Mouse (Mus musculus) fat pad, adult 2 months (tissue): Measurements from ENCODE around the gene Gm21903.
"Not testable (repeated sequence)": the region's sequence is repeated elsewhere in the genome, so short reads cannot be mapped to it uniquely, and the experiment has no call there.

ENCODE experiments used
- DNase-seq: peaks from one replicate; pipeline ENCODE4 v3.0.0-alpha.2; 2011; ENCODE audit warnings: low read depth, low spot score; ENCODE audit errors: extremely low read depth

The Gm21903 gene

DNA sequence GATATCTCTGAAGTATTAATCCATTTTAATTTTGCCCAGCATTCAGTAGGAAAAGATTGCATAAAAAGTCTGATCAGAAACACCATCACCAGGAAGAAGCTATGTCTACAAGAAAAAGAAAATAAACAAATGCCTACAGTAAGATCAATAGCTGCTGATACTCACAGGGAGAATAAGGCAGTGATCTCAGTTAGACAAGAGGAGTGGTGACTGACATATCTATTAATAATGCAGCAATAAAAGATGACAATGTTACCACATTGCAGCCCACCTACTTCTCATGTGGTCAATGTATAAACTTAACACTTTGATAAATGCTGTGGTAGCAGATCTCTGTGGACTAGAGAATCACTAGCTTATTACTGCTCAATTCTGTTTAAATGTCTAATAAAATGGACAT is at the start of gene Gm21903:
Gene Gm21903 (minus strand): TSS at position 101 of the 400 bp plus-strand sequence.
- no peak for DNase-seq

DNA sequence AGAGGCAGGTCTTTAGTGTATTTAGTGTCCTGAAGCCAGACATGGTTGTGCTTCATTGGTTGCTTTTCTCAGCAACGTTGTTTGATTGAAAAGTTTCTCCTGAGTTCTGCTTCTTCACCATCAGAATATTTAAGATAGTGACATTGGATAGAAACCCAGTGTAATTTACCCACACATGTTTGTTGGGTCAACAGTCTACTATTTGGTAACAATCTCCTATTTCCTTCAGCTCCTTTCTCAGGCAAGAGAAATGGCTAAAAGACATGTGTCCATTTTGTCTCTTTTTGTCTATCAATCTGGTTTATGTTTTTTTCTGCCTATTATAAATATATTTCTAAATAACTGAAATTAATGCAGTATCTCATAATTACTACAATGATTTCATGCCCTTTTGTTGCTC is 33.8 kb upstream of the Gm21903 start, which contains the start of gene Esp23:
Gene Esp23 (minus strand): TSS at position 101 of the 400 bp plus-strand sequence.
- no peak for DNase-seq

DNA sequence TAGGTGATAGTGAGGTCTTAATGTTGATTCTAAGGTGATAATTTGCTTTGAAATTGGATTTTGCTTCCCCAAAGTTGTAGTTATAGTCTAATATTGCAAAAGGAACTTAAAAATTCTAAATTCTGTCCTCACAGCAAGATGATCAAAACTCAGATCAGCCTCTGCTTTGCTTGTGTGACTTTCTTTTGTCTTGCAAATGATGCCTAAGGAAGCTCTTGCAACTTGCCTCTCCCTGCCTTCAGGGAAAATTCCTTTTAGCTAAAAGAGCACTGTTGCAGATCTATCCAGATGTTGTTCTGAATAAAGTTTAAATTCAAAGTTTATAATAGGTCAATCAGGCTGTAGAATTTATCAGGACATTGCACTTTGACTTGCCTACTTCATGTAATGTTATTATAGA is 20.5 kb upstream of the Gm21903 start:
- no peak for DNase-seq

DNA sequence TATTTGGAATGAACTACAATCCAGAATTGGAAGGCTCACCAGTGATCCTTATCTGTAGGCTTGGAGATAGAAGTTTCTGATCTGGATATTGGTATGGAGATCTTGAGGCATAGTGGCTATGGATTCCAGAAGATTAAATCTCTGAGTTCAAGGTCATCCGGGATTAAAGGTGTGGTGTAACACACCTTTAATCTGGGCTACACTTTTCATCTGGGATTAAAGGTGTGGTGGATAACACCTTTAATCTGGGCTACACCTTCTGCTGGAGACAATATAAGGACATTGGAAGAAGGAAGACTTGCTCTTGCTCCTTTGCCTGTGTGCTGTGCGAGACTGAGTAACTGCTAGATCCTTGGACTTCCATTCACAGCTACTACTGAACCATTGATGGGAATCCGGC is 6.7 kb downstream of the Gm21903 start, which contains the start of gene Esp24:
Gene Esp24 (plus strand): TSS at position 301 of the 400 bp plus-strand sequence.
- not testable (repeated sequence) for DNase-seq

DNA sequence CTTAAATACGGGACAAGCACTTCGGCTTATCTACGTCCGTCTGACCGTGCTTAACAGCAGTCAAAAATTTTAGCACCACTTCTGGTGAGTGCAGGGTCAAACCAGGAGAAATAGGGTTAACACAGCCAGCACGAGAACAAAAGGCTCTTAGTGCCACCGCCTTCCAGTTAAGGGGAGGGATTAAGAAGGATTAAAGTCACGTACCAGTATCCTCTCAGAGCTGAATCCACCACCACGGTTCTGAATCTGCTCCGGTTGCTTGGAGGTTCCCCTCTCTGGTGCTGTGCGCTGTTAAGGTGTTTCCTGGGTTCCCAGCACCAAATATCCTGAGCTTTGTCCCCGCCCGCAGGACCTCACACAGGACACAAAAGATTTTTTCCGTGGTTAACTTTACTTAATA is 26.0 kb downstream of the Gm21903 start:
- no peak for DNase-seq

DNA sequence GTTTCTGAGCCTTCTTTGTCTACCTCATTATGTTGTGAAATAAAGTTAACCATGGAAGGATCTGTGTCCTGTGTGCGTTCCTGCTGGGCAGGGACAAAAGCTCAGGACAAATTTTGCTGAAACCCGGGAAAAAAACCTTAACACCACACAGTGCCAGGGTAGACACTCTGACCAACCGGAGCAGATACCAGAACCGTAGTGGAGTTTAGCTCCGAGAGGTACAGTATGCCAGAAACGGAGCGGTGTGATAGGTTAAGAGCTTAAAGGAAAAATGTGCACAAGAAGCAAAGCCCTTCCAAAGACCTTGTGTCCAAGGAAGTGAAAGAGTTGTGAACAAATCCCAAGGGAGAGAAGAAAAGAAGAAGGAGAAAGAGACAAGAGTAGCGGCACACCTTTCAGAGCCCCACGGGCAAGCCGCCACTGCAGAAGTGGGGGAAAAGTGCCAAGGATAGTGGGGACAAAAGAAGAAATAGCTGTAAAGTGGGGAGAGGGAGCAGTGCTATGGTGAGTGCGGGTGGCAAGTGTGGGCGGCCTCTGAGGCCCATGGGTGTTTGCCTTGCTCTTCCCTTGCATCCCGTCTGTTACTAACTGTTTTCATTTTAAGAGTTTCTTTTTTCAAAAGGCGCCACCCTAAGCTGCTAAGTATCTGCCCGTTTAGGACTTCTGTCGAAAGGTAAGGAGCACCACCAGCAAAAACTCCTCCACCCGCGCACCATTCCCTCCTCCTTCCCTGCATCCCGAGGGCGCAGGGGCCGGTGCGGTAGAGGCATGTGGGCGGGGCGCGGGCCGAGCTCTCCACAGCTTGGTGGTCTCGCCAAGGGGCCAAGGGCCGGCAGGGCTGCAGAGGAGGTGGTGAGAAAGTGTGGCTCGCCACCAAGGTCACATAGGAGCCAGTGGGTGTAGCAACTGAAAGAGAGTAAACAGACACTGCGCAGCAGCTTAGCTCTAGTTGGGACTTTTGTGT is 32.2 kb downstream of the Gm21903 start:
- DNase-seq: no peak

DNA sequence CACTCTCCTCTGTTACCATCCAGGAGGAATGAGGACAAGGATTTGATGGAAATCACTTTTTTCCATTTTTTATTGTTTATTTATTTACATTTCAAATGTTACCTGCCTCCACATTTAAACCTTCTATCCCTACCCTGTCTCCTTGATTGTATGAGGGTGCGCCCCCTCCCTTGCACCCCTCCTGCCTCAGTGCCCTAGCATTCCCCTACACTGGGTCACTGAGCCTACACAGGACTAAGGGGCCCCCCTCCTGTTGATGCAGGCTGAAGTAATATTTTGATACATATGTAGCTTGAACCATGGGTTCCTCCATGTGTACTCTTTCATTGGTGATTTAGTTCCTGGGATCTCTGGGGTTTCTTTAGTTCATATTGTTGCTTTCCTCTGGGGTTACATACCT is 33.3 kb downstream of the Gm21903 start:
- no peak for DNase-seq
